Mouse (Mus musculus): ENCODE data around the gene Prkd1. TPM values are rescaled to one million over a fixed set of nuclear protein-coding genes. Genes with fewer than 3 reads are reported as not detected.

Prkd1 gene
- total RNA-seq, 2 experiments from 2014 or later: 1.5 to 2.3 TPM

DNA sequence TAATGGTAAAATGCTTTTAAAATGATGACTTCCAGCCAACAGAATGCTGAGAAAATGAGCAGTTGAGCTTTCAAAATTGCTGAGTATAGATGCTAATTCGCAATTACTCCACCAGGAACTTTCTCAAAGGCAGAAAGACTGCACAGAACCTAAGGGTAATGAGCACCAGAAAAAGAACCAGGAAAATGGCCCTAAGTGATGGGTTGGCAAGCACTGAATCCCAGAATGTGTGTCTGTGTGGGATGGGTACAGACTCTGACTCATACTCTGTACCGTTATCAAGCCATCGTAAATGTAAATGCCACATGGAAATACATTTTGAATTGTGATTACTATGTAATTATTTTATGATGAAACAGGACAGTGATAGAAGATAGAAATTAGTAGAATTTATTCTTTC is 197.1 kb downstream of the Prkd1 start:
- intact Hi-C loops (cut with DNase I): no loop called here
- DNase-seq: no peak

DNA sequence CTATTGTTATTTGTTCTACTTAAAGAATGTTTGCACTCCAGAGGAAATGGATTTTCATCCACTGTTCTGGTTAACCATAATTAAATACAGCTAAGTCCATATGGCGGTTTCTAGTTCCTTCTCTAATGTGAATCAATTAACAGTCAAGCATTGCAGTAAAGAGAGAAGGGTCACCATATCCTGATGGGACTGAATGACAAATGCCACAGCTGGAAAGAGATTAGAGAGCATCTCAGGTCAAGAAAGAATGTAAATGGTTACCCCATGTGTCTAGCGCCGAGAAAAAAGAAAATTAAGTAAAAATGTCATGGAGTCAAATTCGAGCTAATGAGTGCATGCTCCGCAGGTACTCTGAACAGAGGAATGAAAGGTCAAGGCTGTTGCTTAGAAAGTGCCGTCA is 212.2 kb downstream of the Prkd1 start:
- intact Hi-C loops (cut with DNase I): no loop called here
- DNase-seq: no peak

DNA sequence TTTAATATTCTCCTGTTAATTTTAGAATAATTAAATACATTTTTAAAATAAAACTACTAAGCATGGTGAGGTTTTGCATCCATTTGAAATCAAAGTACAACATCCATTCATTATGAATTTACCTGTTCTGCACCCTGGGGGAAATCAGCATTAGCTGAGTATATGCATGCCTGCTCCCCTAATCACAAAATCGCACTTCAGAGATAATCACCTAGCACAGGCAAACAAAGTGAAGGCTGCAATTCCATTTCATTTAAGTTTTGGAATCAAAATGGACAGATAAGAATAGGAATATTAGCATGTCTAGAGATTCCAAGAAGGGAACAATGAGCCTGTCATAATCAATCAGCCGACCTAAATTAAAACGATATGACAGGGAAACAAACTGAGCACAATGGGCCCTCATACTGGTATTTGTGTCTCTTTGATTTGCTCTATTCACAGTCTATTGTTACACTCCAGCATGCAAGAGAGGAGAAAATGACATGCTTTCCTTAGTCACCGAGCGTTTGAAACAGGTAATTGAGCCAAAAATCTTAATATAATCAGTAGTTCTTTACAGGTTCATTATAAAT is 218.7 kb downstream of the Prkd1 start:
- no peak for DNase-seq
- intact Hi-C loops (cut with DNase I): no loop called here

DNA sequence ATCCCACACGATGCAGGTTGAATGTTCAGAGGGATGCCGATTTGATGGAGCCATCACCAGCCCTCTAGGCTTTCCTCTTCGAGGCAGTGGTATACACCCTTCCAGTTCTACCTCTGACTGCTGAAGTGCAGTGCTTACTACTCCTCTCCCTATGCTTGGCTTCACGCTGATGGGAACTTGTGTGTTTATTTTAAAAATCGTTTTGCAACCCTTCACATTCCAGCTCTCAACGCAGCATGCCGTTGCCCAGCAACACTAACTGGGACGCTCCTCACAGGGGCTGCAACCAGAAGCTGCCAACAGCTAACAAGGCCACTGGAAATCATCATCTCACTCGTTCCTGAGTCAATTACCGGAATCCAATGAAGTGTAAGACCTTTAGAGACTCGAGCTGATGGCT is 296.5 kb downstream of the Prkd1 start:
- no peak for DNase-seq
- intact Hi-C loops (cut with DNase I): no loop called here

DNA sequence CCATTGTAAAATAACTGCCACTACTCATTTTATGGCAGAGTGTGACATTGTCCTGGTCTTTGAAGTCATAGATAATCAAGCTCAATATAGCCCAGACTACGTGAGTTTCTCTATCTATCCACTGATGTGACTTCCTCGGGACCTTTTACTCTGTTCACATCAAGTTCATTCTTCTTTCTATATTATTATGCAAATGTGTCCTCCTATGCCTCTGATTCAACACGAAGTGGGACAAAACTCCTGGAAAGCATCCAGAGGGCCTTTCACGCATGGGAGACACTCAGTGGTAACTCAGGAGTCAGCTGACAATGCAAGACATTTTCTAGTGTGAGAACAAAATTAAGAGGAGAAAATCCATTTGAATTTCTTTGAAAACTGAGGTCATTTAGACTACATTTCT is 315.7 kb downstream of the Prkd1 start:
- intact Hi-C loops (cut with DNase I): no loop called here

DNA sequence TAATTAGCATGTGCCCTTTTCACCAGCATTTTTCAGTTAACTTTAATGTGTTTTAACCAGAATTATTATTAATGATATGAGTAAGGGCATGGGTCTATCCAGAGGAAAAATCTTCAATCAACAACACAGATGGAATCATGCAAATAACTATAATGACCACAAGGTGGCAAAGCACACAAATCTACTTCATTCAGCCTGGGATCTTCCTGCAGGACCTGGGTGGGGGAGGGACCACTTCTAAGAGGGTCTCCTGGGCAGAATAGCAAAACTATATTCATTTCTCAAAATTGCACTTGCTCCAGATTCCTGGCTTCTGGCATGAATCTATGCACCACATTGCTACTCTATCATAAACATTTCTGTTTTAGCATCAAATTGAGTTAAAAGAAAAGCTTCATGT is 334.3 kb downstream of the Prkd1 start:
- intact Hi-C loops (cut with DNase I): loop anchor here (5.0 to 10.0 kb wide), 2 partner anchors 380 to 623 kb away; no protein-coding TSS in a partner anchor

More for the DNA sequence above, 315.7 kb downstream of the Prkd1 start:
- DNase-seq: no peak

DNA sequence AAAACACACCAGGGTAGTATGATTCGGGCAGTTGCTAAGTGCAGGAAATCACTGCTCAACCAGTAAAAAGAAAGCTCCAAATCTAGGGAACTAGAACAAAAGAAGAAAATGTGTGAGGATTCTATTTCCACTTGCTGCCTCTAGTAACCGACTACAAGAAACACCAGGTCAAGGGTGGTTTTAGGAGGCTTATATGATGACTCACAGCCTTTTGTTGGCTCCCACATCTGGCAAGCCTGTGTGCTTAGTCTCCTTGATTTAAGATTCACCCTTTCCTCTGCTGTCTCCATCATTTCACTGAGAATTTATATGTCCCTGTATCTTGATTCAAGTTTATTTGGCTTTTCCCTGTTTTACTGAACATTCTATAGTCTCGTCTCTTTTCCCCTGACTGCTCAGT is 339.6 kb downstream of the Prkd1 start:
- intact Hi-C loops (cut with DNase I): no loop called here
- DNase-seq: no peak

More for the DNA sequence above, 334.3 kb downstream of the Prkd1 start:
- DNase-seq: no peak

DNA sequence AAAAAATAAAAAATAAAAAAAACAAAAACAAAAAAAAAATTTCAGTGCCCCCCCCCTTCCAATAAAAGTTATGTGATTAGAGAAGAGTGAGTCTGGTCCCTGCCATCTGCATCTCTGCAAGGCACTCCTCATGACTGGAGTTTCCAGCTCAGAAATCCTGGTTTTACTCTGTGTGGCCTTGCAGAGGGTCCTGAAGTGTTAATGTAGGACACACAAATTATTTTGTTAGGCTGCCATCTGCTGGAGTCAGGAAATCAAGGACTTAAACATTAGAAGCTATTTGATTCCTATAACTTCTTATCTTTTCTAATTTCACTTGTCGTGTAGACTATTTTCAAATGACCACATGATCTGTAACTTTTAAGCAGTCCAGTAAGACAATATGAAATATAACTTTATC is 347.6 kb downstream of the Prkd1 start:
- intact Hi-C loops (cut with DNase I): no loop called here
- DNase-seq: no peak

DNA sequence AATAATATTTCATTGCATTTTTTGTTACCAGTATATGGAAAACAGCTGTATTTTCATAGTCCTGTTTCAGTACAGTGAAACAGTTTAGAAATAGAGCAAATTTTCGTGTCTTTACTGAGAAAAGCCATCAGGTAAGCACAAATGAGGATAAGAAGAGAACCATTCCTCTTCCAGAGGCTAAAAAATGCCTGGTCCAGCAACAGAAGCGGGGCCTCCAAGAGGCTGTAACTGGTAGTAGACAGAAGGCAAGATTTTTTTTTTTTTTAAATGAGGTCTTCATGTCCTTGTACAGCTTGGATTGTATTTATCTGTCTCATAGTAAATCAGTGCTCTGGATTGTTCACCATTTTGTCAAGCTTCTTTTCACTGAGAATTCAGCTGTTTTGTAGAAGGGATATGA is 352.8 kb downstream of the Prkd1 start:
- DNase-seq: no peak
- intact Hi-C loops (cut with DNase I): no loop called here

DNA sequence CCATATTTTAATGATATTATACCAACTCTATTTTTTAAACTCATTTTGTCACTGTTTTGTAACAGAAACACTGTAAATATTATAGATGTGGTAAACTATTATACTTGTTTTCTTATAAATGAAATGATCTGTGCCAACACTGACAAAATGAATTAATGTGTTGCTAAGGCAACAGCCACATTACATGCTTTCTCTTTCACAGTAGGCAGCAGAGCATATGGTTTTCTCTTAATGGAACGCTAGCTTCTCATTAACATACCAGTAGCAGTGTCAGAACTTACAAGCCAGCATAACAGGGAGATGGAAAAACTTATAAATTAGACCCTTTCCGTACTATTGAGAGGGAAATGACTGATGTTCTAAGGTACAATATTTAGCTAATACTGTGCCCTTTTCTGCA is 353.3 kb downstream of the Prkd1 start:
- intact Hi-C loops (cut with DNase I): no loop called here
- no peak for DNase-seq

DNA sequence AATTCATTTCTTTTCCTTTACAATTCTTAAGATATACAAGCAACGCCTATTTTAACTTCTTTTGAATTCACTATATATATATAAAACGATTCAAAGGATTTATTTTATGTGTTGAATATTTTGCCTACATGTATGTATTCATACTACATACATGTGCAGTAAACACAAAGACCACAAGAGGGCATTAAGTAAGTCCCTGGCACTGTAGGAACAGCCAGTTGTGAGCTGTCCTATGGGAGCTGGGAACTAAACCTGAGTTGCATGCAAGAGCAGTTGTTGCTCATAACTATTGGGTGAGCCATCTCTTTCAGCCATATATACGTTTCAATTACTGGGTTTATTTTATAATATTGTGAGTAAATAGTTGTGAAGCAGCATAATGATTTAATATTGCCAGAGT is 356.1 kb downstream of the Prkd1 start:
- DNase-seq: no peak
- intact Hi-C loops (cut with DNase I): no loop called here

Data from gastrocnemius, postnatal 36 days (tissue).